Mouse (Mus musculus) olfactory bulb, adult 2 months (tissue): ENCODE data around the gene Syne2.

ENCODE experiments used
- CTCF ChIP-seq: fragments of 200-500 bp; IDR thresholded peaks from 2 replicates; pipeline ENCODE4 v1.5.1; 2012; ENCODE audit warnings: low read depth, mild to moderate bottlenecking, low read length, moderate library complexity; ENCODE audit not compliant: insufficient read depth
- POLR2A ChIP-seq: fragments of 200-500 bp; IDR thresholded peaks from 2 replicates; pipeline ENCODE4 v1.6.1; 2012; ENCODE audit warnings: mild to moderate bottlenecking, low read depth, low read length, moderate library complexity; ENCODE audit not compliant: insufficient read depth

DNA sequence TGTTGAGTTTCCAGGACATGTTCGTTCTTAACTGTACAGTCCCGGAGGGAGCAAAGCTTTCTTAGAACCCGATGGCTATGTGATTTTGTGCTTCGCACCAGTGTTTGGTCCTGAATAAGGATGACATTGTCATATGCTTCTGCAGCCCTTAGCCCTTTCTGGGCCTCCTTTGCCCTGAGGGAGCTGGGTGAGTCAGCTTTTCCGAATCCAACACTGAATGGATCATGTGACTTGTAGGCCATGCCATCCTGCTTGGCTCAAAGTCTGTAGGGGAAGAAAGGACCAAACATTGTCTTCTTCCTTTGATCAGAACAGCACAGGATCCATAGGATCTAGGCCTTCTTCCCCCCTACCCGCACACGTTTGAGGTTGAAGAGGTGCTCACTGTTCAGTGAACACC is 79.9 kb downstream of the Syne2 start:
- no peak for TF ChIP-seq CTCF
- TF ChIP-seq POLR2A: no peak
